Mouse (Mus musculus) layer of hippocampus, adult 9-10 months (tissue): ENCODE measurements around the gene Gpr137.
"Not testable (repeated sequence)": the region's sequence is repeated elsewhere in the genome, so short reads cannot be mapped to it uniquely, and the experiment has no call there.

ENCODE experiments used
- DNase-seq: peaks from one replicate; pipeline ENCODE4 v3.0.0; 2022; ENCODE audit warnings: low spot score

Gpr137 gene

DNA sequence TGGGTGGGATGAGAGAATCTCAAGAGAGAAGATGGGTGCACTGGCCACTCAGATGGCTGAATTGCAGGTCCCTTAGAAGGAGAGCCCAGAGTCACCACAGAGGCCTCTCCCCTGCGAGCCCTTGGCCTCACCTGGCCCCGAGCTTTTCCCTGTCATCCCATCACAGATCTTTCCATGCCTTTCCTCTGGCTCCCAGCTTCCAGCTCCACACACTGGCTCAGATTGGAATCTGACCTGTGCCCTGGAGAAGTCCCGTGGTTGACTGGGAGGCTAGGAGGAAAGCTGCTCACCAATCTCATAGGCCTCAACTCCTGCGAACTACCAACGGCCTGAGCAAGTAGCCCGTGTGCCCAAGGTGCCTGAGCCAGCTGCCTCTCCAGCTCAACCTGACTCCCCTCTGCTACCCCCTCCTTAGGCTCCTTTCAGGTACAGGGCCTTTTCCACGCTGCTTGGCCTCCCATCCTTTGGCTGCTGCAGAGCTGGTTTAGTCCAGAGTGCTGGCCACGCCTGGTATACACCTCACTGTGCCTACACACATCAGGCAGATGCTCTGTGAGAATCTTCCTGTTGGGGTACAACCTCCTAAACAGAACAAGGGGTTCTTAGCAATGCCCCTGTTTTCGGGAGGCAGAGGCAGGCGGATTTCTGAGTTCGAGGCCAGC is 36.7 kb downstream of the Gpr137 start:
- DNase-seq: no peak

GRCm38 (mm10) chr19:6904846-6905245 is 37.4 kb downstream of the Gpr137 start:
- DNase-seq: no peak

GRCm38 (mm10) chr19:6903031-6903430 is 39.2 kb downstream of the Gpr137 start:
- DNase-seq: no peak

GRCm38 (mm10) chr19:6899641-6900040 is 42.6 kb downstream of the Gpr137 start:
- DNase-seq: no peak

- not testable (repeated sequence) for DNase-seq
Measured at GRCm38 (mm10) chr19:6895608-6896305, 46.5 kb downstream of the Gpr137 start.

DNA sequence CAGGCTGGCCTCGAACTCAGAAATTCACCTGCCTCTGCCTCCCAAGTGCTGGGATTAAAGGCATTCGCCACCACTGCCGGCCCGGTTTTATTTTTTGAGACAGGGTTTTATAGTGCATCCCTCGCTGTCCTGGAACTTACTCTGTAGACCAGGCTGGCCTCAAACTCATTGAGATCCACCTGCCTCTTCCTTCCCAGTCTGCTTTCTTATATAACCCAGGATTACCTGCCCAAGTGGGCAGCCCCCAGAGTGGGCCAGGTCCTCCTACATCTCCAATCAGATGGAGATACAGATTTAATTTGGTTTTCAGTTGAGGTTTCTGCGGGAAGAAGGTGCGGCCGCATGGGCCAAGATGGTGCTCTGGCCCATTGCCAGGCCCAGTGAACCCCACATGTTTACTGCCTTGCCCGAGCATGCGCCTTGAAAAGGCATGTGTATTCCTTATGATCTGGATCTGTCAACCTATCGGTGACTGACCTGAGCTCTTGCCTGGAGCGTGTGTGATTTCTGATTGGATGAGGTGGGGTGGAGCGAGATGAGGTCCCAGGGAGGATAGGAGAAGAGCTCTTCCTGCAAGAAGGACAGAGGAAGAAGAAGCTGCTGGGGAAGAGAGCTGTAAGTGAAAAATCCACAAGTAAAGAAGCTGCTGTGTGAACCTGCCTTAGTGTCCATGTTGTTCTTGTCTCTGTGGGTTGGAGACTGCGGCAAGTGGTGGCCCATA is 48.4 kb downstream of the Gpr137 start:
- no peak for DNase-seq

- DNase-seq: no peak
Measured at GRCm38 (mm10) chr19:6892512-6892911, 49.8 kb downstream of the Gpr137 start.
